Mouse (Mus musculus) forebrain, embryonic 11.5 days (tissue): ENCODE data around the gene Lrrc75b. TPM values are rescaled to one million over a fixed set of nuclear protein-coding genes. Genes with fewer than 3 reads are reported as not detected.
A peak's percentile ranks its signal among the peaks of the same experiment; 100 is the strongest.

Experiments
- ATAC-seq: fragments of 200-750 bp; cut with Nextera tagmentation; replicated peaks from 2 replicates; pipeline ENCODE4 v1.8.0; 2017; ENCODE audit warnings: moderate TSS enrichment; ENCODE audit not compliant: low FRiP score
- DNase-seq: peaks from one replicate; pipeline ENCODE4 v3.0.0-alpha.2; 2017; ENCODE audit warnings: low spot score
- H3K27ac ChIP-seq: fragments of 300-500 bp; sonication (generic); 2 replicates; pipeline ENCODE4 v1.5.1; 2014; ENCODE audit warnings: low read depth, low read length
- H3K27me3 ChIP-seq: fragments of 300-500 bp; sonication (generic); 2 replicates; pipeline ENCODE4 v1.6.1; 2014; ENCODE audit warnings: mild to moderate bottlenecking, low read length, mixed read lengths; ENCODE audit not compliant: control insufficient read depth, insufficient read depth
- H3K36me3 ChIP-seq: fragments of 300-500 bp; sonication (generic); 2 replicates; pipeline ENCODE4 v1.6.1; 2014; ENCODE audit warnings: mild to moderate bottlenecking, low read length, moderate library complexity, mixed read lengths; ENCODE audit not compliant: control insufficient read depth, insufficient read depth
- H3K4me1 ChIP-seq: fragments of 300-500 bp; sonication (generic); replicated peaks from 2 replicates; pipeline ENCODE4 v1.6.1; 2014; ENCODE audit warnings: low read length, mixed read lengths; ENCODE audit not compliant: control insufficient read depth, insufficient read depth
- H3K4me2 ChIP-seq: fragments of 300-500 bp; sonication (generic); 2 replicates; pipeline ENCODE4 v1.6.1; 2014; ENCODE audit warnings: low read depth, mild to moderate bottlenecking, low read length, moderate library complexity, mixed read lengths; ENCODE audit not compliant: severe bottlenecking
- H3K4me3 ChIP-seq: fragments of 300-500 bp; sonication (generic); 2 replicates; pipeline ENCODE4 v1.5.1; 2014; ENCODE audit warnings: low read depth, low read length
- H3K9ac ChIP-seq: fragments of 300-500 bp; sonication (generic); 2 replicates; pipeline ENCODE4 v1.6.1; 2014; ENCODE audit warnings: low read length
- H3K9me3 ChIP-seq: fragments of 300-500 bp; sonication (generic); 2 replicates; pipeline ENCODE4 v1.6.1; 2016; ENCODE audit warnings: low read length, mixed read lengths; ENCODE audit not compliant: control insufficient read depth
- WGBS: fragments of 180-500 bp; shearing (Covaris S2); extraction: QIAGEN DNeasy Blood & Tissue Kit; methylation state at CpG from one replicate; pipeline ENCODE4 v1.1.7; 2014; 5-methylcytosine and 5-hydroxymethylcytosine counted together
- polyA plus RNA-seq: library from polyadenylated mRNA; unstranded; fragments of >200 nt; fragmentation: Nextera tagmentation; extraction: Ambion mirVana; gene quantifications from 2 replicates; pipeline ENCODE4 v1.2.1, GENCODE M21; 2014

Lrrc75b gene
- polyA plus RNA-seq, 1 experiment from 2014 or later: 2.3 TPM

DNA sequence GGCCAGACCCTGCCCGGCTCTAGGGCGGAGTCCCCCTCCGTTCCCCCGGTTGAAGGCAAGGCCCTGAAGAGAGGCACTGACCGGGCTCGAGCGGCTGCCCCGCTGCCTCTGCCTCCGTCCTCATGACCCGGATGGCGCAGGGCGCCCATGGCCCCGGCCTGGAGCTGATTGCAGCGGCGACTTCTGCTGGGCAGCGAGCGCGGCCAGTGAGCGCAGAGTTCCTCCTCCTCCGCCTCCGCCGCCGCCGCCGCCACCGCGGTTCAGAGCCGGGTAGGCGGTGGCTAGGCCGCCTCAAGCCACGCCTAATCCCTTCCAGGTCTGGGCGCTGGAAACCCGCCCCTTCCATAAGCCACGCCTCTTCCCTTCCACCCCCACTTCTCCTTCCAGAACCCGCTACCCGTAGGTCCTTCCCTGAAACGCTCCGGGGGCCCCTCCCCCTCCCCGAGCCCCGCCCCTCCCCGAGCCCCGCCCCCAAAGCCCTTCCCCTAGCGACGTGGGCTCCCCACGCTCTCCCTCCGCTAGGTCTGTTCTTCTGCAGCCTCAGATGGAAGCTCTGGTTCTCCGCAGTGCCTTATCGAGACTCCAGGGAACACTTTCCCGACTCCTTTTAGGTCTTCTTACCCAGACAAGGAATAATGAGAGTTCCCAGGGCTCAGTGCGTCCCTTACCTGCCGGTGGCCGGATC is 42.9 kb downstream of the Lrrc75b start, which contains the start of gene Snrpd3:
Snrpd3 (plus strand) TSS at position 479 of the 685 bp plus-strand sequence.
- peak within 1 kb of the TSS; percentile 87 for H3K4me3 ChIP-seq
- H3K27ac ChIP-seq: peak within 1 kb of the TSS; percentile 97
- under 1% methylated on average over 36 of the region's 52 CpGs for WGBS
- H3K27me3 ChIP-seq: no peaks in the 10 kb centered on the region
- peak within 1 kb of the TSS; percentile 89 for H3K9ac ChIP-seq
- H3K9me3 ChIP-seq: no peaks in the 10 kb centered on the region
- peak; percentile 97 for DNase-seq
- peaks cover 12% of the 10 kb centered on the region for H3K4me1 ChIP-seq
- no peaks in the 10 kb centered on the region; the same call in 1 of the 2 replicates for H3K36me3 ChIP-seq
- ATAC-seq: peak; percentile 97
- H3K4me2 ChIP-seq: peak within 1 kb of the TSS; percentile 86

DNA sequence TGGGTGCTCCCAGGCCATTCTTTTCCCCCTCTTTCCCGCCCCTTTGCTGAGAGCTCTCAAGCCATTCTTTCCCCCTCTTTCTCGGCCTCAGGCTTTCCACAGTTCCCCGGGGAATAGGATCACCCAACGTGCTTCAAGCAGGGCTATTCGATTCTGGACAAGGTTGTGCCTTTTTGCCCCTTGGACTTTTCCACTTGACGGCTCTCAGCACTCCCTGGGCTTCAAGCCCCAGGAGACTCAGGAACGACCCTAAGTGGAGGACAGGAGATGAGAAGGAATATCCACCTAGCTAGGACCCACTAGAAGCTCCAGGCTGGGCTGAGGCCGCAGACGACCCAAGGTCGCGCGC is 43.4 kb downstream of the Lrrc75b start:
- Histone ChIP-seq H3K27ac (peak overlapping the region; percentile 97), H3K4me1 (peaks cover 12% of the 10 kb centered on the region), H3K9me3 (no peaks in the 10 kb centered on the region), H3K4me3 (peak overlapping the region; percentile 87), H3K9ac (peak overlapping the region; percentile 88), H3K4me2 (peak overlapping the region; percentile 86), H3K36me3 (no peaks in the 10 kb centered on the region; the same call in 1 of the 2 replicates), H3K27me3 (no peaks in the 10 kb centered on the region)
- WGBS: 1% methylated on average over 12 of the region's 12 CpGs
- DNase-seq: no peak
- no peak for ATAC-seq

DNA sequence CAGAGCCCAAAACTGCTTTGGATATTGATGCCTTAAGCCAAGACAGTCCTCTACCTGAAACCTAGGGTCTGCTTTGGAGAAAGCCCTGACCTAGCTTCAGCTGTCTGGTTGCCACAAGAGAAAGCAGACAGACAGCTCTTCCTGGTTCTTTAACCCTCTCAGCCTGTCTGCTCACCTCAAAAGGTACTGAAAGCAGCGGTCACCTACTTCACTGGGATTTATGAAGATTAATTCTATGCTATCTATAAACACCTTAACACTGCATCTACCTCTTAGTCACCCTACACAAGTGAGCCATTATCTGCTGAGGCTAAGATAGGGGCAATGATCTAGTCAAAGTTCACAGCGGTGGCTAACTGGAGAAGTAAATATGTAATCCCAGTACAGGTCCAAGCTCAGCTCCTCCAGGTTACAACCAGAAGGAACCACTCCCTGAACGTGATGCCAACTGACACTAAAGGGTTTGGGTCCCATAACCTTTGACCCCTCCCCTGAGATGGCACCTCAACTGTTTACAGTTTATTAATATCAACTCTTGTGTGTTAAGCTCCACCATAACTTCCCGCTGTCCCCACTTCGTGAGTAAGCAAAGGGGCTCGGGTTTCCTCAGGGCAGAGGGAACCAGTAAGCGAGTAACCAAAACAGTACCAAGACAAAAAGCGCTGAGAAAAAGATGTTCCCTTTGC is 43.9 kb downstream of the Lrrc75b start:
- peak overlapping the region; percentile 87 for H3K4me3 ChIP-seq
- H3K27me3 ChIP-seq: no peaks in the 10 kb centered on the region
- DNase-seq (no peak), ATAC-seq (no peak)
- H3K9me3 ChIP-seq: no peaks in the 10 kb centered on the region
- no peak overlapping the region; the same call in 1 of the 2 replicates for H3K27ac ChIP-seq
- peaks cover 12% of the 10 kb centered on the region for H3K4me1 ChIP-seq
- H3K4me2 ChIP-seq: peak overlapping the region; percentile 86
- no peaks in the 10 kb centered on the region; the same call in 1 of the 2 replicates for H3K36me3 ChIP-seq
- H3K9ac ChIP-seq: peak overlapping the region; percentile 88
- 26% methylated on average over 8 of the region's 8 CpGs for WGBS

DNA sequence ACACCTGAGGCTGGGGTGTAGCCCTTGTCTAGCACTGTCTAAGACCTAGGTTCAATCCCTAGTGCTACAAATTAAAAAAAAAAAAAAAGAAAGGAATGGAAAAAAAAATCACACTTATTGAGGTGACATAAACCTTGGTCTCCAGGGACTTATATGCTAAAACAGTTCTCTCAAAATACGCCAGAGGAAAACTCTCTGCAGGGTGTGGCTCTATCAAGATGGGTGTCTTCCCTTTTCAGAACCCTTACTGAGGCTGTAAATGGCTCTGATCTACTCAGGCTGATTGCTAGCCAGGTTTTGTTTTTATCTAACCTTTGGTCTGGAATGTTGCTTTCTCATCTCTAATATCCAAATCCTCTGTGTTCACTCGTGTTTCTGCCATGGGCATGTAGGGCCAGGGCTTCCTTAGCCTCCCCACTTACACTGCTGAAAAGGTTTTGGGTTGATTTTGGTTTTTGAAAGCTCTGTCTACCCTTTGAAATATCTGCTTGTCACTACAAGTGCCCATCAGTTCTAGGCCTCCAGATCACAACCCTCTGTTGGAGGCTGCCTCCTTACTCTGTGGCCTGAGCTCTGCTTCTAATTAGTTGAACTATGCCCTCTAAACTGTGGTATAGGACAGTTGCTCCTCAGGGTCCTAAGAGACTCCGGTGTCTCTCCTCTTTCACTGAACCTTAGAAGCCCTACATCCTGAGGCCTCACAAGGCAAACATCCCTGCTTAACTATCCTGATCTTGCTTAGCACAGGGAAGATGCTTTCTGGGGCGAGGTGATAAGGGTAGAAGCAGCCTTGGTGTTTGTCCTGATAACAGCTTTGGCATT is 44.7 kb downstream of the Lrrc75b start:
- ATAC-seq: no peak
- Histone ChIP-seq H3K4me3 (no peak overlapping the region), H3K4me1 (peaks cover 12% of the 10 kb centered on the region), H3K27me3 (no peaks in the 10 kb centered on the region), H3K4me2 (peak overlapping the region; percentile 86; the same call in 1 of the 2 replicates), H3K36me3 (no peaks in the 10 kb centered on the region; the same call in 1 of the 2 replicates), H3K27ac (no peak overlapping the region), H3K9me3 (no peaks in the 10 kb centered on the region), H3K9ac (no peak overlapping the region)
- DNase-seq: no peak
- 77% methylated on average over 4 of the region's 4 CpGs for WGBS

DNA sequence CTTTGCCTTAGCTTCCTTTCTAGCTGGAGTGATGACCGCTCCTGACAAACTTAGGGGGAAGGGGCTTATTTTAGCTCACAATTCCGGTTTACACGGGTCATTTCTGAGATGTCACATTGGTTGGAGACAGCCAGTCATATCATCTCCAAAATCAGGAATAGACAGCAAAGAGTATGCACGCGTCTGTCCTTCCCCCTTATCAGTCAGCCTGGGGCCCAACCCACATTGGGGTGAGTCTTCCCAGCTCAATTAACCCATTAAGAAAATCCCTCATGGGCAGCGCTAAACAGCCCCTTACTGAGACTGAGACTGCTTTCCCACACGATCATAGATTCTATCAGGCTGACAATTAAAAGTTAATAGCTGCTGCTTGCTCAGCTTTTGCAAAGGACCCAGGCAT is 45.8 kb downstream of the Lrrc75b start:
- peaks cover 12% of the 10 kb centered on the region for H3K4me1 ChIP-seq
- 79% methylated on average over 7 of the region's 7 CpGs for WGBS
- ATAC-seq (no peak), DNase-seq (no peak)
- H3K36me3 ChIP-seq: peaks cover 2% of the 10 kb centered on the region; the same call in 1 of the 2 replicates
- H3K27ac ChIP-seq: no peak overlapping the region
- no peak overlapping the region for H3K4me2 ChIP-seq
- H3K4me3 ChIP-seq: no peak overlapping the region
- H3K27me3 ChIP-seq: no peaks in the 10 kb centered on the region
- no peaks in the 10 kb centered on the region for H3K9me3 ChIP-seq
- H3K9ac ChIP-seq: no peak overlapping the region

DNA sequence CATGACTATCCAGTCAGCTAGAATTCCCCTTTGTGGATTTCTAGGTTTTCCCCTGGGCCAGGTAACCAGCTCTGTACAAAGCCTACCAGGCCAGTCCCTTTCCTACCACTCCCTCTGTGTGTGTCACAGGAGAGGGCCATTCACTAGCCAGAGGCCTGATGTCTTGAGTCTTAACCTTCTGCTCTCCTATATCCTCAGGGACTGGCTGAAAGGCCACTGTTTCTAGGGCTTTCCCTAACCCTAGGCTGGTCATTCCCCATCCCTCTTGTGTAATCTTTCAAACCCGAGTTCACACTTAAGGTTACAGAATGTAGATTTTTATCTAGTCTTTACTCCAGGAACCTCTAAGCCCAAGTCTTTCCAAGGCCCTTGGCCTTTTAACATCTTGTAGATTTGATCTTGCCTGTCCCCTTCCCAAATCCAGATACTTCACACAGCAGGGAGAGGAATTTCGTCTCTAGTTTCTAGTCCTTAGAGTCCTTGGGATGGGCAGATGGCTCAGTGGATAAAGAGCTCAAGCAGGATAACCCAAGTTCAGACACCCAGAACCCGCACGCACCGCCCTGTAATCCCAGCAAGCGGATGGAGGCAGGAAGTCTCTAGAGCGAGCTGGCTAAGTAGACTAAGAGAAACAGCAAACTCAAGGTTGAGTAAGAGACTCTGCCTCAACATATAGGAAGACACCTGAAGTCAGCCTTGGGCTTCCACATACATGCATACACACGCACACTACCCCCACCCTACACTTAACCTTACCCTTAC is 46.6 kb downstream of the Lrrc75b start:
- Histone ChIP-seq H3K9ac (no peak overlapping the region), H3K4me2 (no peak overlapping the region), H3K4me1 (peaks cover 4% of the 10 kb centered on the region; the same call in 1 of the 2 replicates), H3K9me3 (no peaks in the 10 kb centered on the region), H3K36me3 (peaks cover 6% of the 10 kb centered on the region; the same call in 1 of the 2 replicates), H3K27ac (no peak overlapping the region), H3K4me3 (no peak overlapping the region), H3K27me3 (no peaks in the 10 kb centered on the region)
- no peak for ATAC-seq
- WGBS: 90% methylated on average over 8 of the region's 8 CpGs
- no peak for DNase-seq

DNA sequence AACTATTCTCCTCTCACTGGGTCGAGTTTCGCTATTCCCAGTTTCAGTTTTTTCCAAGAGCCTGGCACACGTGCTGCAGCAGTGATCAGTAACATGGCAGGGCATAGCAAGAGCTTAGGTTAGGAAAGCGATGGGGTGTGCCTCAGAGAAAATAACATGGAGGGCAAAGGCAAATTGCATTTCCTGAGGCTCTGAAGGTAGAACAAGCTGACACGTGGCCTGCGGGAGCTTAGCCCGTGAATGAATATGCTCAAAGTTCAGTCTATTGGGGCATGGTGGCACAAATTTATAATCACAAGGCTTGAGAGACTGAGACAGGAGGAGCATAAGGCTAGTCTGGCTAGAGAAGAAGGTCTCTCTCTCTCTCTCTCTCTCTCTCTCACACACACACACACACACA is 47.3 kb downstream of the Lrrc75b start:
- 87% methylated on average over 7 of the region's 7 CpGs for WGBS
- H3K4me2 ChIP-seq: no peak overlapping the region
- no peak overlapping the region for H3K27ac ChIP-seq
- ATAC-seq: no peak
- H3K36me3 ChIP-seq: peaks cover 6% of the 10 kb centered on the region; the same call in 1 of the 2 replicates
- peaks cover 4% of the 10 kb centered on the region; the same call in 1 of the 2 replicates for H3K4me1 ChIP-seq
- H3K4me3 ChIP-seq: no peak overlapping the region
- H3K9ac ChIP-seq: no peak overlapping the region
- DNase-seq: no peak
- no peaks in the 10 kb centered on the region for H3K9me3 ChIP-seq
- no peaks in the 10 kb centered on the region for H3K27me3 ChIP-seq

DNA sequence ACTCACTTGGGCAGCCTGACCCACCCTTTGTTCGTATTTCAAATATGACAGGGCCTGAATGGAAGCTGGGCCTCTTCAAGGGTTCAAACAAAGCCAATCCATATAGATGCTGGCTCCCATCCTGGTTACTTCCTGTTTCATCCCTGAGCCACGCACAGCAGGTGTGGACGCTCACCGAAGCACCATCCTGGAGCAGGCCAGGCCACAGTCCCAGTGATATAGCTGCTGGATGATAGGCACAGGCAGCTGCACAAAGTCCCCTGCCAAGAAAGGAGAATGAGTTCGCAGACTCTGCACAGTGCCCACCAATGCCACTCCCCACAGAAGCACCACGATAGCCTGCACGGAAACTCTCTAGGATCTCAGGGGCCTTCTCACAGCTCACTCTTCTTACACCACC is 48.2 kb downstream of the Lrrc75b start:
- H3K9me3 ChIP-seq: no peaks in the 10 kb centered on the region
- no peak for DNase-seq
- H3K4me2 ChIP-seq: no peak overlapping the region
- WGBS: 95% methylated on average over 7 of the region's 7 CpGs
- H3K27me3 ChIP-seq: no peaks in the 10 kb centered on the region
- no peak overlapping the region for H3K9ac ChIP-seq
- H3K4me1 ChIP-seq: peaks cover 4% of the 10 kb centered on the region; the same call in 1 of the 2 replicates
- H3K4me3 ChIP-seq: no peak overlapping the region
- no peak for ATAC-seq
- peaks cover 6% of the 10 kb centered on the region; the same call in 1 of the 2 replicates for H3K36me3 ChIP-seq
- H3K27ac ChIP-seq: no peak overlapping the region
